Mouse (Mus musculus) megakaryocyte, embryonic 14.5 days (primary cell): ENCODE measurements around the gene Inpp5k.

Experiments used
- FLI1 ChIP-seq: IDR thresholded peaks from 2 replicates; pipeline ENCODE4 v1.6.1; 2012; ENCODE audit warnings: low read length, inconsistent platforms, mixed read lengths
- GATA1 ChIP-seq: IDR thresholded peaks from 3 replicates; pipeline ENCODE4 v1.6.1; 2012; ENCODE audit warnings: mixed read lengths, low read length, inconsistent platforms, borderline replicate concordance

DNA sequence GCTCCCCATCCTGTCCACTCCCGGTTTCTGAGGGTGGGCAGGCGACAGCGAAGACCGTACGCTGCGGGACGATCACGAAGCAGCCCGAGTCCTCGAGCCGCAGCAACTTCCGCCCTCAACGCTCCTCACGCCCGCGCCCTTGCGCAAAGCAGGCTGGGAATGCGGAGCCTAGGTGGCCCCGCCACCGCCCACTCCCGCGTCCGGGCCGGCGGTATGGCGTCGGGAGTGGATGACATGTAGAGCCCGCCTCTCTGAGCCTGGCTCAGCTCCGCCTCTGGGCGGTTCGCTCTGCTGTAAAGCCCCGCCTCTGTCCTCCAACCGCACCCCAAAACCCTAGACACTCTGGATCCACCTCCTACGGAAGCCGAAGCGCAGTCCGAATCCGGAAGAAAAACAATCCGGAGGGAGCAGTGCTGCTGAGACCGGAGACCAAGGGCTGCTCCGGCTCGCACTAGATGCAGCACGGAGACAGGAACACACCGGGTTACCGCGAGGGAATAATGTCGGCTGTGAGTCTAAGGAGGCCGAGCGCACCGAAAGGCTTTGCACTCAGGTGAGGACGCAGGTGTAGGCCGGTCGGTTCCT lies at the start of gene Inpp5k:
- TF ChIP-seq GATA1 (no peak), FLI1 (no peak)
